Comparison of ENCODE assay signal across 25 mouse cellular contexts in genomic region chr8:104598496-104598895, GRCm38 (mm10). TPM values are rescaled to one million over a fixed set of nuclear protein-coding genes. Genes with fewer than 3 reads are reported as not detected.
DNase-seq lines count a peak whose midpoint lies in the region; ATAC-seq and TF ChIP-seq lines count a peak whose summit lies in the region.
"Had no signal": no experiment of that assay in that cellular context is flagged by ENCODE, and none has a peak within 500 bp of the region (broad histone marks: within the 10 kb centered on the region; RNA-seq: fewer than 3 reads in every experiment).

No protein-coding gene starts in this region.

- no peak for ATAC-seq in intestine, embryonic 14.5 days (replicated peaks; ENCODE audit: low FRiP score, low TSS enrichment, low read depth)
- ATAC-seq in intestine, postnatal 0 days = no peak

- TF ChIP-seq CTCF in intestine, postnatal 0 days (IDR thresholded peaks at IDR 0.05; ENCODE audit: low read depth) = no peak

- H3K4me1 ChIP-seq in intestine, embryonic 14.5 days (replicated peaks; ENCODE audit: control insufficient read depth, insufficient read depth, low read length) = peaks cover 13% of the 10 kb centered on the region; the same call in 1 of the 2 replicates
- H3K4me1 ChIP-seq in intestine, postnatal 0 days (replicated peaks; ENCODE audit: control insufficient read depth, insufficient read depth, low read length) = peaks cover 5% of the 10 kb centered on the region; the same call in 1 of the 2 replicates

- WGBS in intestine, embryonic 14.5 days = 31% methylated on average over 6 of the region's 6 CpGs
- WGBS in intestine, postnatal 0 days = 34% methylated on average over 6 of the region's 6 CpGs

- H3K9me3 ChIP-seq in intestine, embryonic 14.5 days (ENCODE audit: control insufficient read depth, low read length) = no peaks in the 10 kb centered on the region
- no peaks in the 10 kb centered on the region for H3K9me3 ChIP-seq in intestine, postnatal 0 days (ENCODE audit: control insufficient read depth)
- H3K9me3 ChIP-seq: embryonic facial prominence, embryonic 10.5 days; G1E; heart, embryonic 10.5 days; hindbrain, embryonic 15.5 days; midbrain, embryonic 12.5 days; neural tube, embryonic 13.5 days had no signal

- DNase-seq in intestine, embryonic 14.5 days (ENCODE audit: low spot score) = peak; percentile 48
- peak; percentile 26 for DNase-seq in adrenal gland, postnatal 25 days
- peak; percentile 91 for DNase-seq in kidney, adult 9 months
- peak; percentile 78 to 81 for DNase-seq in kidney, postnatal 36 days
- DNase-seq in right cerebral cortex, postnatal 4 days = no peak
- DNase-seq in testis, postnatal 10 days (ENCODE audit: low spot score) = no peak
- DNase-seq: cerebellum, adult 11 months; cerebellum, postnatal 36 days; heart, postnatal 14 days; layer of hippocampus, postnatal 36 days; liver; lung, adult 2 months; thymus, postnatal 36 days had no signal

- no peak overlapping the region for H3K4me3 ChIP-seq in intestine, embryonic 14.5 days (ENCODE audit: low read depth, low read length)
- no peak overlapping the region for H3K4me3 ChIP-seq in intestine, postnatal 0 days (ENCODE audit: low read depth, low read length)
- H3K4me3 ChIP-seq: embryonic facial prominence, embryonic 10.5 days; erythroblast, embryonic 14.5 days; heart, embryonic 10.5 days; hindbrain, embryonic 15.5 days; midbrain, embryonic 12.5 days; neural tube, embryonic 13.5 days had no signal

- no peak overlapping the region for H3K27ac ChIP-seq in intestine, embryonic 14.5 days (ENCODE audit: low read depth)
- no peak overlapping the region for H3K27ac ChIP-seq in intestine, postnatal 0 days (ENCODE audit: low read depth, low read length)
- H3K27ac ChIP-seq: embryonic facial prominence, embryonic 10.5 days; heart, embryonic 10.5 days; hindbrain, embryonic 15.5 days; macrophage; midbrain, embryonic 12.5 days; neural tube, embryonic 13.5 days had no signal

- H3K9ac ChIP-seq in intestine, embryonic 14.5 days (ENCODE audit: low read length) = no peak overlapping the region
- H3K9ac ChIP-seq in intestine, postnatal 0 days (ENCODE audit: low read depth, low read length) = no peak overlapping the region
- H3K9ac ChIP-seq: hindbrain, embryonic 15.5 days; midbrain, embryonic 12.5 days; neural tube, embryonic 13.5 days had no signal

- H3K36me3 ChIP-seq in intestine, embryonic 14.5 days (ENCODE audit: control insufficient read depth, insufficient read depth, low read length) = peaks cover 27% of the 10 kb centered on the region
- H3K36me3 ChIP-seq in intestine, postnatal 0 days (ENCODE audit: control insufficient read depth, insufficient read depth) = peaks cover 28% of the 10 kb centered on the region

- H3K4me2 ChIP-seq in intestine, embryonic 14.5 days (ENCODE audit: low read length) = no peak overlapping the region
- H3K4me2 ChIP-seq in intestine, postnatal 0 days (replicated peaks; ENCODE audit: low read depth) = no peak overlapping the region
- H3K4me2 ChIP-seq: hindbrain, embryonic 15.5 days; midbrain, embryonic 12.5 days; neural tube, embryonic 13.5 days had no signal

- H3K27me3 ChIP-seq in intestine, embryonic 14.5 days (replicated peaks; ENCODE audit: control insufficient read depth, insufficient read depth, low read length) = 0 out of 2 replicates have a peak, but pooled peaks cover 5% of the 10 kb centered on the region
- H3K27me3 ChIP-seq in intestine, postnatal 0 days (replicated peaks; ENCODE audit: control insufficient read depth, insufficient read depth, low read length) = no peaks in the 10 kb centered on the region

RNA-seq across cellular contexts. Expression of gene Pdp2, which starts 7.2 kb away (rescaled TPM):
- polyA plus RNA-seq in intestine, embryonic 14.5 days (2014; fragmentation: Nextera tagmentation; extraction: Ambion mirVana) = 13.4 and 14.9 TPM in 2 replicates
- 12.2 and 15.2 TPM in 2 replicates for polyA plus RNA-seq in intestine, postnatal 0 days (2015; fragmentation: Nextera tagmentation; extraction: Ambion mirVana)
- 31.0 and 32.4 TPM in 2 replicates for total RNA-seq in adrenal gland, postnatal 25 days (2021)

RNA-seq across cellular contexts. Expression of gene Cdh16, which starts 25.7 kb away (rescaled TPM):
- 0.15 and 0.42 TPM in 2 replicates for polyA plus RNA-seq in intestine, embryonic 14.5 days (2014; fragmentation: Nextera tagmentation; extraction: Ambion mirVana)
- not detected in 2 replicates for polyA plus RNA-seq in intestine, postnatal 0 days (2015; fragmentation: Nextera tagmentation; extraction: Ambion mirVana)
- not detected in 2 replicates for total RNA-seq in adrenal gland, postnatal 25 days (2021)
- total RNA-seq: gastrocnemius, postnatal 14 days; layer of hippocampus, postnatal 36 days; left cerebral cortex, postnatal 36 days had no signal
- polyA plus RNA-seq: embryonic facial prominence, embryonic 10.5 days; erythroblast, embryonic 14.5 days; G1E; hindbrain, embryonic 15.5 days; macrophage; midbrain, embryonic 12.5 days; testis, adult 2 months had no signal

RNA-seq across cellular contexts. Expression of gene Rrad, which starts 32.6 kb away (rescaled TPM):
- 3.8 and 4.0 TPM in 2 replicates for polyA plus RNA-seq in intestine, embryonic 14.5 days (2014; fragmentation: Nextera tagmentation; extraction: Ambion mirVana)
- 5.8 and 6.1 TPM in 2 replicates for polyA plus RNA-seq in intestine, postnatal 0 days (2015; fragmentation: Nextera tagmentation; extraction: Ambion mirVana)
- 3.9 TPM in 2 replicates for total RNA-seq in adrenal gland, postnatal 25 days (2021)

RNA-seq across cellular contexts. Expression of gene Ciao2b, which starts 43.3 kb away (rescaled TPM):
- polyA plus RNA-seq in intestine, embryonic 14.5 days (2014; fragmentation: Nextera tagmentation; extraction: Ambion mirVana) = 86.7 and 92.2 TPM in 2 replicates
- polyA plus RNA-seq in intestine, postnatal 0 days (2015; fragmentation: Nextera tagmentation; extraction: Ambion mirVana) = 59.1 and 60.6 TPM in 2 replicates
- 44.1 and 62.7 TPM in 2 replicates for total RNA-seq in adrenal gland, postnatal 25 days (2021)

Comparison
In these comparisons a context has a peak if more than half of its experiments do, and no peak if none do; other contexts are left out.
1. DNase-seq: peak in intestine, embryonic 14.5 days (single experiment), adrenal gland, postnatal 25 days (single experiment), kidney, adult 9 months (single experiment) and kidney, postnatal 36 days (2 of 2); none in right cerebral cortex, postnatal 4 days (single experiment) and testis, postnatal 10 days (single experiment).